Mouse (Mus musculus): ENCODE data around the gene Gm20388. TPM values are rescaled to one million over a fixed set of nuclear protein-coding genes. Genes with fewer than 3 reads are reported as not detected.

The Gm20388 gene
- polyA plus RNA-seq, 2 experiments: 8.5 TPM; not detected in 1

DNA sequence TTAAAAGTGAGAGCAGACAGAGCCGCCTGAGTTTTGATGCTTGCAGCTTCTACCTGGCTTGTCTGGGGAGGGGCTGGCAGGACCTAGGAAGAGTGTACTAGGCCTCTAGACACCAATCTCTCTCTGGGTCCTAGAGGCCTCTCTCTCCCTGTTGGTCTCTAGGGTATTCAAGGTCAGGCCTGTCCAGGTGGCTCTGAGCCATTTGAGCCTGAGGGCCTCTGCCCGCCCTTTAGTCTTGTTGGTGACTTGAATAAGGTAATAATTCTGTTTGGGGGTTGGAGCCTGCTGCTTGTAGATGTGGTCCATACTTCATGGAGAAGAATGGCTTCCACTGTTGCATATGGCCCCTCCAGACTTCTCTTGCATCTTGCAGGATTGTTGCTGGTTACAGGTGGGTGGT is 604.6 kb downstream of the Gm20388 start:
- no peak for DNase-seq (ENCODE audit: low read depth in 3 of 3, low spot score in 3 of 3)
- Histone ChIP-seq H3K4me1 (replicated peaks; ENCODE audit: control insufficient read depth in 2 of 2, insufficient read depth in 2 of 2, low read length in 1 of 2) (peaks cover 5 to 20% of the 10 kb centered on the region in 2 experiments), H3K27ac (no peak overlapping the region), H3K4me3 (ENCODE audit: insufficient read depth in 1 of 2, low read depth in 2 of 2, low read length in 2 of 2) (no peak overlapping the region), H3K4me2 (ENCODE audit: low read depth) (no peak overlapping the region), H3K9ac (replicated peaks) (no peak overlapping the region), H3K9me3 (ENCODE audit: control insufficient read depth, low read length) (no peaks in the 10 kb centered on the region), H3K27me3 (ENCODE audit: control insufficient read depth, insufficient read depth, low read length) (no peaks in the 10 kb centered on the region), H3K36me3 (replicated peaks; ENCODE audit: control insufficient read depth, insufficient read depth, low read depth) (peaks cover 8% of the 10 kb centered on the region)
- no peak for ATAC-seq (ENCODE audit: insufficient read depth)
- WGBS (ENCODE audit: insufficient replicate concordance): 90% methylated on average over 2 of the region's 2 CpGs
- no peak for TF ChIP-seq EP300 (IDR thresholded peaks at IDR 0.05; ENCODE audit: low read depth)
- TF ChIP-seq CTCF (IDR thresholded peaks at IDR 0.05; ENCODE audit: low read depth): no peak

DNA sequence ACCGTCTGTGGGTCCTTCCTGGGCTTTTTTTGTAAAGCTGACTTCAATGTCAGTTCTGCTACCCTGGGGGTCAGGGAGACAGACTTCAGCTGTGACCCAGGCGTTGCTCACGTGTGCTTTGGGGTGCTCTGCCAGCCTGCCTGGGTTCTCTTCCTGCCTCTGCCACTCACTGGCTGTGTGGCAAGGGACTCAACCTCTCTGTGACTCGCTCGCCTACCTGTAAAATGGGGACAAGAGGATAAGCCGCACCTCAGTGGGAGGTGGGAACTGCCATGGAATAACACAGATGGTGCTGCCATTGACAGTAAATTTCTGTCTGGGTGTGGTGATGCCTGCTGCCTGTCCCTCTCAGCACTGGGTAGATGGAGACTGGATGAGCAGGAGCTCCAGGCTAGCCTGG is 605.0 kb downstream of the Gm20388 start:
- H3K4me2 ChIP-seq (ENCODE audit: low read depth): no peak overlapping the region
- ATAC-seq (ENCODE audit: insufficient read depth) (no peak), DNase-seq (ENCODE audit: low read depth in 3 of 3, low spot score in 3 of 3) (no peak)
- H3K4me1 ChIP-seq (replicated peaks; ENCODE audit: control insufficient read depth in 2 of 2, insufficient read depth in 2 of 2, low read length in 1 of 2): peaks cover 5 to 18% of the 10 kb centered on the region in 2 experiments
- no peak overlapping the region for H3K4me3 ChIP-seq (ENCODE audit: insufficient read depth in 1 of 2, low read depth in 2 of 2, low read length in 2 of 2)
- no peak overlapping the region for H3K27ac ChIP-seq
- 79% methylated on average over 6 of the region's 6 CpGs for WGBS (ENCODE audit: insufficient replicate concordance)
- TF ChIP-seq EP300 (IDR thresholded peaks at IDR 0.05; ENCODE audit: low read depth): no peak
- no peak for TF ChIP-seq CTCF (IDR thresholded peaks at IDR 0.05; ENCODE audit: low read depth)
- H3K9ac ChIP-seq (replicated peaks): no peak overlapping the region
- no peaks in the 10 kb centered on the region for H3K9me3 ChIP-seq (ENCODE audit: control insufficient read depth, low read length)
- H3K36me3 ChIP-seq (replicated peaks; ENCODE audit: control insufficient read depth, insufficient read depth, low read depth): peaks cover 8% of the 10 kb centered on the region
- H3K27me3 ChIP-seq (ENCODE audit: control insufficient read depth, insufficient read depth, low read length): no peaks in the 10 kb centered on the region

DNA sequence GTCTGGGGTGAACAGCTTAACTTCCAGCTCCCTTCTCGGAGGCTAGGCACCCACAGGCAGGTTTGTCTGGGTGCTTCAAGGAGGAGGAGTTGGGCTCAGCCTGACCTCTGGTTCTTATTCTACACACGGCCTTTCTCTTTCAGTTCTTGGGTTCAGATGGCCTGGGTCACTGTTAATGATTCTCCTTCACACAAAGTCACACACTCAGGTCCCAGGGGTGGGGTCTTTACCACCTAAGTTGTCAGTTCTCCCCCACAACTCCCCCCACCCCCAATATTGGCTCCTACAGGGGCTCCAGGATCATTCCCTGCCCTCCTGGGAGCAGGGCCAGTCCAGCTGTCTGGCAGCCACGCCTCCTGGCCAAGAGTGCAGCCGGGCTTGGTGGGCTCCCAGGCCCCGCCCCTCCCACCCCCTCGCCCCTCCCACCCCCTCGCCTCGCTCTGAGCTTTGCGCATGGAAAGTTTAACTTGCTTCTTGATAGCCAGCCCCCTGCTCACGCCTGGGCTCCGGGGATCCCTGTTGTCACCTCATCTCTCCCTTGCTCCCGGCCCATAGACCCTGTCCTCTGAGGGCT is 605.6 kb downstream of the Gm20388 start:
- no peak overlapping the region for H3K4me2 ChIP-seq (ENCODE audit: low read depth)
- no peak overlapping the region for H3K4me3 ChIP-seq (ENCODE audit: insufficient read depth in 1 of 2, low read depth in 2 of 2, low read length in 2 of 2)
- H3K27ac ChIP-seq: no peak overlapping the region; the same call in 1 of the 2 replicates
- ATAC-seq (ENCODE audit: insufficient read depth): no peak
- peaks cover 5 to 12% of the 10 kb centered on the region in 2 experiments; a peak in 3 of 4 replicates for H3K4me1 ChIP-seq (replicated peaks; ENCODE audit: control insufficient read depth in 2 of 2, insufficient read depth in 2 of 2, low read length in 1 of 2)
- WGBS (ENCODE audit: insufficient replicate concordance): 33% methylated on average over 12 of the region's 12 CpGs
- peaks cover 8% of the 10 kb centered on the region for H3K36me3 ChIP-seq (replicated peaks; ENCODE audit: control insufficient read depth, insufficient read depth, low read depth)
- TF ChIP-seq EP300 (IDR thresholded peaks at IDR 0.05; ENCODE audit: low read depth) (no peak), CTCF (IDR thresholded peaks at IDR 0.05; ENCODE audit: low read depth) (no peak)
- H3K27me3 ChIP-seq (ENCODE audit: control insufficient read depth, insufficient read depth, low read length): no peaks in the 10 kb centered on the region
- H3K9me3 ChIP-seq (ENCODE audit: control insufficient read depth, low read length): no peaks in the 10 kb centered on the region
- DNase-seq (ENCODE audit: low read depth in 3 of 3, low spot score in 3 of 3): no peak
- no peak overlapping the region for H3K9ac ChIP-seq (replicated peaks)

DNA sequence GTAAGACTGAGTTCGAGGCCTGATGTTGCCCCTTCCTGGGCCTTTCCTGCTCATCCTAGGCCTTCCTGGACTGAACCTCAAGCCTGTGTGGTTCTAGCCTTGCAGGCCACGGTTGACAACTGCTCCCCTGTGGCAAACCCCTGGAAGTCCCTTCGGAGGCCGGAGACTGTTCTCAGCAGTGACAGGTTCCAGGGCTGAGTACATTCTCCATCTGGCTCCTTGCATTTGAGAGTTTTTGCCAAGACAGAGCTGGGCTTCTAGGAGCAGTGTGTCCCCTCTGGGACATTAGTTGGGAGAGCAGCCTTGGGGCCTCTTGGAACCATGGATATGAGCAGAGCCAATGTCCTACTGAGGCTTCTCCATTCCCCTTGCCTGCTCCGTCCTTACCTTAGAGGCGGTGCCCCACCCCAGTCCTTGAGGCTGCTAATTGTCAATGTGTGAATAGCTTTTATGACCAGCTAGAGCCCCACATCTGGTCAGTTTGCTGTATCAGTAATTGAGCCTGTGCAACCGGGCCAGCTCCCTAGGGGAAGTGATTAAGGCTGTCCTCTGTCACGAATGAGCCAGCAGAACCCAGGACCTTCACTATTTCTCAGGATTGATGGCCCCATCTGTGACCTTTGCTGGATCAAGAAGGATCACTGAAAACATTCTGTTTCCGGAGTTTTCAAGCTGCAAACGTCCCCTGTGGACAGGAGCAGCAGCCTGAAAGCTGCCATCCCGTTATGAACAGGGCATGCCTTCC is 607.2 kb downstream of the Gm20388 start:
- ATAC-seq (ENCODE audit: insufficient read depth): no peak
- H3K9me3 ChIP-seq (ENCODE audit: control insufficient read depth, low read length): no peaks in the 10 kb centered on the region
- no peak overlapping the region for H3K4me3 ChIP-seq (ENCODE audit: insufficient read depth in 1 of 2, low read depth in 2 of 2, low read length in 2 of 2)
- no peak for DNase-seq (ENCODE audit: low read depth in 3 of 3, low spot score in 3 of 3)
- H3K36me3 ChIP-seq (replicated peaks; ENCODE audit: control insufficient read depth, insufficient read depth, low read depth): peaks cover 8% of the 10 kb centered on the region
- TF ChIP-seq CTCF (IDR thresholded peaks at IDR 0.05; ENCODE audit: low read depth): no peak
- no peak for TF ChIP-seq EP300 (IDR thresholded peaks at IDR 0.05; ENCODE audit: low read depth)
- H3K9ac ChIP-seq (replicated peaks): no peak overlapping the region
- H3K4me1 ChIP-seq (replicated peaks; ENCODE audit: control insufficient read depth in 2 of 2, insufficient read depth in 2 of 2, low read length in 1 of 2): peaks cover 2 to 9% of the 10 kb centered on the region in 2 experiments; a peak in 3 of 4 replicates
- 67% methylated on average over 11 of the region's 11 CpGs for WGBS (ENCODE audit: insufficient replicate concordance)
- no peak overlapping the region for H3K27ac ChIP-seq
- H3K4me2 ChIP-seq (ENCODE audit: low read depth): no peak overlapping the region
- no peaks in the 10 kb centered on the region for H3K27me3 ChIP-seq (ENCODE audit: control insufficient read depth, insufficient read depth, low read length)

DNA sequence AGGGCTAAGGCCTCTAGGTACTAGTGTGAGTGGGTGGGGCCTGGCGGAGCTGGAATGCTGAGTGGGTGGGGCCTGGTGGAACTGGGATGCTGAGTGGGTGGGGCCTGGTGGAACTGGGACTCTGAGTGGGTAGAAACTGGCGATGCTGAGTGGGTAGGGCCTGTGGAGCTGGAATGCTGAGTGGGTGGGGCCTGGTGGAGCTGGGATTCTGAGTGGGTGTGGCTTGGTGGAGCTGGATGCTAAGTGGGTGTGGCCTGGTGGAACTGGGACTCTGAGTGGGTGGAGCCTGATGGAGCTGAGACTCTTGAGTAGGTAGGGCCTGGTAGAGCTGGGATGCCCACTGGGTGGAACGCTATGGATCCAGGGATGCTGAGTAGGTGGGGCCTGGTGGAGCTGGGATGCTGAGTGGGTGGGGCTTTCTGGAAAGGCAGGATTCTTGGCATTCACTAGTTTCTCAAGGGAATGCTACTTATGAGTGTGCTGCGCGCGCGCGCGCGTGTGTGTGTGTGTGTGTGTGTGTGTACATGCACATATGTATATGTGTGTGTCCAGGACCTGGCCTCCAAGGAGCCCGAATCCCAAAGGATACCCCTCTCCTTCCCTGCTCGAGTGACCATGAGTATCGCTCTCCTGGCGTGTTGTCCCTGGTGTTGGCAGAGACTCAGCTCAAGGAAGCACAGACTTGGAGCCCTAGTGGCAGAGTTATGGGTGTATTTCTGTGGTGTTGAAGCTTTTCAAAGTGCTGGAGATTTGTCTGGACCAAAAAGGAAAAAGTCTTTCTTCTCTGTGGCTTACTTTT is 608.3 kb downstream of the Gm20388 start:
- Histone ChIP-seq H3K27me3 (ENCODE audit: control insufficient read depth, insufficient read depth, low read length) (no peaks in the 10 kb centered on the region), H3K4me1 (replicated peaks; ENCODE audit: control insufficient read depth in 2 of 2, insufficient read depth in 2 of 2, low read length in 1 of 2) (peaks cover 0 to 3% of the 10 kb centered on the region in 2 experiments; a peak in 2 of 4 replicates), H3K4me3 (ENCODE audit: insufficient read depth in 1 of 2, low read depth in 2 of 2, low read length in 2 of 2) (no peak overlapping the region), H3K9me3 (ENCODE audit: control insufficient read depth, low read length) (no peaks in the 10 kb centered on the region), H3K9ac (replicated peaks) (no peak overlapping the region), H3K36me3 (replicated peaks; ENCODE audit: control insufficient read depth, insufficient read depth, low read depth) (peaks cover 8% of the 10 kb centered on the region), H3K4me2 (ENCODE audit: low read depth) (no peak overlapping the region), H3K27ac (no peak overlapping the region)
- WGBS (ENCODE audit: insufficient replicate concordance): 85% methylated on average over 14 of the region's 14 CpGs
- ATAC-seq (ENCODE audit: insufficient read depth): peak; percentile 38; the same call in 1 of the 2 replicates
- TF ChIP-seq CTCF (IDR thresholded peaks at IDR 0.05; ENCODE audit: low read depth): no peak
- no peak for TF ChIP-seq EP300 (IDR thresholded peaks at IDR 0.05; ENCODE audit: low read depth)
- DNase-seq (ENCODE audit: low read depth in 3 of 3, low spot score in 3 of 3): no peak

Data from liver, embryonic 14.5 days (tissue).